Mouse (Mus musculus) 3T3-L1 (cell line): ENCODE data around the gene Gm8300.
"Not testable (repeated sequence)": the region's sequence is repeated elsewhere in the genome, so short reads cannot be mapped to it uniquely, and the experiment has no call there.

Source experiments
- DNase-seq: peaks from one replicate; pipeline ENCODE4 v3.0.0-alpha.2; 2015; ENCODE audit warnings: low read depth, low spot score

Gm8300 gene

DNA sequence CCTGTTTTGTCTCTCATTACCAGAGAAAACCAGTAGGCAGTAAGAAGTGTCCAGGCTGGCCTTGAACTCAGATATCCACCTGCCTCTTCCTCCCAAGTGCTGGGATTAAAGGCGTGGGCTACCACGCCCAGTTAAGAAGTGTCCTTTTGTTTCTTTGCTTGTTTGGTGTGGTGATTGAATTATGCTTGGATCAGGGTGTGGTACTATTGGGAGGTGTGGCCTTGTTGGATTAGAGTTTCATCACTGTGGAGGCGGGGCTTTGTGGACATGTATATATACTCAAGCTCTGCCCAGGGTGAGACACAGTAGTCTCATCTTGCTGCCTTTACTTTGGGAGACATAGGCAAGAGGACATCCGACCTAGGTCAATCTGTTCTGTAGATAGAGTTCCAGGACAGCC lies at the start of gene Gm8300:
Gene Gm8300 (plus strand): TSS at position 301 of the 400 bp plus-strand sequence.
- DNase-seq, result not testable (repeated sequence)

DNA sequence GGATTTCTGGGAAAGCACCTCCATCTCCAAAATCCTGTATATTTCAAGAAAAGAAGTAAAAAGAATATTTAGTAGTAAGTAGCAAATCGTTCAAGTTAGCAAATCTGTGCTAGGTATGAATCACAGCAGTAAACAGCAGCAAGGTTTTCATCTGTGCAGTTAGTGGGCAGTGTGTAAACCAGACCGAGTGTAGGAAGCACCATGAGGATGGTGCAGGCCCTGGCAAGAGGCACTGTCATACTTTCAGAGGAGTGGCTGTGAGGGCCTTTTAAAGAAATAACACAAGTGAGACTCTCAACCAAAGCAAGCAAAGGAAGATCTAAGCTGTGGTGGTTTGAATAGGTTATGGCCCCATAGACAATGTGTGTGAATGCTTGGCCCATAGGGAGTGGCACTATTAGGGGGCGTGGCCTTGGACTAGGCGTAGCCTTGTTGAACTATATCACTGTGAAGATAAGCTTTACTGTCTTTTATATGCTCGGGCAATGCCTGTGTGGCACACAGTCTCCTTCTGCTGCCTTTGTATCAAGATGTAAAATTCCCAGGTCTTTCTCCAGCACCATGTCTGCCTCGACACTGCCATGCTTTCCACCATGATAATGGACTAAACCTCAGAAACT lies 49.3 kb upstream of the Gm8300 start:
- DNase-seq, result no peak

DNA sequence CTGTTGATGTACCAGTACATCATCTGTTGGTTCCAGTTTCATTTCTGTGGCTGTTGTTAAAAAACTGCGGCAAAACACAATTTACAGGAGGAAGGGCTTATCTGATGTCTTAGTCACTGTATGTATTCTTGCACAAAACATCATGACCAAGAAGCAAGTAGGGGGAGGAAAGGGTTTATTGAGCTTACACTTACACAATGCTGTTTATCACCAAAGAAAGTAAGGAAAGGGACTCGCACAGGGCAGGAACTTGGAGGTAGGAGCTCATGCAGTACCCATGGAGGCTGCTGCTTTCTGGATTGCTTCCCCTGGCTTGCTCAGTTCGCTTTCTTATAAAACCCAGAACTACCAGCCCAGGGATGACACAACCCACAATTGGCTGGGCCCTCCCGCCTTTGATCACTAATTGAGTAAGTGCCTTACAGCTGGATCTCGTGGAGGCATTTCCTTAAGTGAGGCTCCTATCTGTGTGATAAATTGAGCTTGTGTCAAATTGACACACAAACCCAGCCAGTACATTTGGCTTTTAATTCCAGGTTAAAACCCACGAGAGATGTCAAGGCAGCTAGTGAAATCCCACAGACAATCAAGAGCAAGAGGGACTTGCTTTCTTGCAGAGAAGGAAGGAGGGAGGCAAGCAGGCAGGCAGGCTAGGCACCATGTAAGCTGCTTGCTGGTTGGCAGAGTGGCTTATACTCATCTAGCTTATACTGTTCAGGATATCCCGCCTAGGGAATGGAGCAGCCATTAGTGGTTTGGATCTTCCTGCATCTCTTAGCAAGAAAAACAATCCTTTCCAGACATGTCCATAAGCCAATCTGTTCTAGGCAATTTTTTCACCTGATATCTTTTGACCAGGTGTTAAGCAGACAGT lies 43.6 kb upstream of the Gm8300 start:
- peak; percentile 16 for DNase-seq

DNA sequence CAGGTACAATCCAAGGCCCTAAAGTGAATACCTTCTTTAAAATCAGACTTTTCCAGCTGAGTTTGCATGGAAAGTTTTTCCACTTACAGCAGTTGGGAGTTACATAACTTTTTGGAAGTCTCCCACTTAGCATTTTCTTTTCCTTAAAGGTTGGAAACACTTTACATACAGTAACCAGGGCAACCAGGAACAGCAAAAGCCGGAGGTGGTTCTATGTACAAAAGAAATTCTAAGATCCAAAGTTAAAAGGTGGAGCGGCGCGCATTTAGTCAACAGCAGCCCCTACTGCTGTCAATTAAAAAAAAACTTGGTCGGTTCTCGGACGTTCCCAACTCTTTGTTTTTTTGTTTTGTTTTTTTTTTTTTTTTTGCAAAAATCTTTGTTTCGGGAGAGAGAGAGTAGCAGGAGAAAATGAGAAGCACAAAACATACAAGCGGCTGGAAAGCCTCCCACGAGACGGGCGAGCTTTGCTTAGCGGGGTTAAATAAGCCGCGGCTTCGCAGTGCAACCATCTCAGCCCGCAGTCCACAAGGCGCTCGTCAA lies 42.6 kb upstream of the Gm8300 start:
- peak; percentile 50 for DNase-seq

DNA sequence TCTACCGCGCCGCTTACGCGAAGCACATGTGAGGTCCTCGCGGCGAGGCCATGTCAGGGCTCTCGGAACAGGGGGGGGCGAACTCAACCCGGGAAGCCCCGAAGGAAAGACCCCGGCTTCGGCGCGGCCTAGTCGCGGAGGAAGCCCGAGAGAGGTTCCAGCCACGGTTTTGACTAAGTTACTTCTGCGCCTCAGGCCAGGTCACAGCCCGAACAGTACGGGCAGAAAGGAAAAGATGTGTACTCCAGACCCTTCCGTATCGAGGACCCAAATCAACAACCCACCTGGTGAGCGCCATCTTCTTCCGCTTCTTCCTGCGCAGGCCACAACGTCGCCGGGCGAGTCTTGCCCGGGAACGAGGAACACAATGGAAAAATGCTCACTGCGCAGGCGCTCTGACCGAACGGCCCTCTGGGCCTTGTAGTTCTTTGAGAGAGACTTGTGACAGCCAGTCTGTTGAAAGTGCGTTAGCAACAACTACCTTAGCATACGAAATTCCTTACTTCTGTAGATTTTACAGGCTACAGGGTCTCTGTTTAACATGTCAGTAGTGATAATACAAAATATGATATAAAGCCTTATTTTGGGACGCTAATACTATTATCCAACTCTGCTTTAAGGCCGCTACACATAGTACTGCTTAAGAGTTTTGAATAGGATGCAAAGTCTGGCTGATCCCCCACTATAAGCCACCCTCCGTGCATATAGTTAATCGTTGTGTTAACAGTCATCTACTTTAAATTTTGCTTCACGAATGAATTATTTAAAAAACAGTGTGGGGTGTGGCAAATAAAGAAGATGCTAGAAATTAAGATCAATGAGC lies 41.9 kb upstream of the Gm8300 start, which contains the start of gene Snw1:
Gene Snw1 (minus strand): TSS at position 311 of the 823 bp plus-strand sequence.
- peak; percentile 97 for DNase-seq

DNA sequence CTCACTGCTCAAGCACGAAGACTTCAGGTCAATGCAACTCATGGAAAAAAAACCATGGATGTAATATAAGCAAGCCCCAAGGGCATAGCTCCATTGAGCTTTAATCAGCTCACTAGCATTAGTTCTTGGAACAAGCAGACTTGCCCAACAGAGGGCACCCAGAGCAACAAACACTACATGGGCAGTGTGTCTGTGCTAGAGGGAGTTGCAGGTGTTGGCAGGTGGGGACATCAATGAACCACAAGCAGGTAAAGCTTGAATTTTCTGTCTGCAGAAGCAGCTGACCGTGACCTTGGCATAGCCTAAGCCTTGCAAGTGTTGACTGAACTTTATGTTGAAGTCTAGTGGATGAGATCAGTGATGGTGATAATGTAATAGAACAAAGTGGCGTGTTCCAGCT lies 39.4 kb upstream of the Gm8300 start:
- no peak for DNase-seq

DNA sequence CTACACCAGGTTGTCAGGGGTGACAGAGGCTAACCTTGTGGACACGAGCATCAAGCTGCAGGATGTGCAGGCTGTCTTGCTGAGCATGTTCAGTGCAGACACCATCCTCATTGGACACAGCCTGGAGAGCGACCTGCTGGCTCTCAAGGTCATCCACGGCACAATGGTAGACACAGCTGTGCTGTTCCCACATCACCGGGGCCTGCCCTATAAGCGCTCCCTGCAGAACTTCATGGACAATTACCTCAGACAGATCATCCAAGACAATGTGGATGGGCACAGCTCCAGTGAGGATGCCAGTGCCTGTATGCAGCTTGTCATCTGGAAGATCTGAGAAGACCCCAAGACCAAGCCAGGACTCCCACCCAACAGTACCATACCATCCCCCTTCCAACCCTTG lies 31.6 kb upstream of the Gm8300 start:
- not testable (repeated sequence) for DNase-seq

DNA sequence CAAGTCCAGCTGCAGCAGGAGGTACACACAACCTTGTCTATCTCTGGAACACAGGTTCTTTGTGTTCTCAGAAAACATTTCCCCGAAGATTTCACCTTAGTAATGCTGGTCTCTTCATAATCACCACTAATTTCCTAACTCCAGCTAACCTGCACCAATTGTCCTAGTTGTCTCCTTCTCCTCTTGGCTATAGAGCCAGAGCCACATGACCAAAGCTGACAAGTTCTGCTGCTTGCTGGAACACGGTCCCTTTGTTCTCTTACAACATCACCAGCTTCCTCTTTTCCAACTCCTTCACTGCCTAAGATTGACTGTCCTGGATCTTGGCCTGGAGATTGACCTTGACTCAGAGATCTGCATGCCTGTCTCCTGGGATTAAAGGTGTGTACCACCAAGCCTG lies 25.4 kb upstream of the Gm8300 start:
- not testable (repeated sequence) for DNase-seq

DNA sequence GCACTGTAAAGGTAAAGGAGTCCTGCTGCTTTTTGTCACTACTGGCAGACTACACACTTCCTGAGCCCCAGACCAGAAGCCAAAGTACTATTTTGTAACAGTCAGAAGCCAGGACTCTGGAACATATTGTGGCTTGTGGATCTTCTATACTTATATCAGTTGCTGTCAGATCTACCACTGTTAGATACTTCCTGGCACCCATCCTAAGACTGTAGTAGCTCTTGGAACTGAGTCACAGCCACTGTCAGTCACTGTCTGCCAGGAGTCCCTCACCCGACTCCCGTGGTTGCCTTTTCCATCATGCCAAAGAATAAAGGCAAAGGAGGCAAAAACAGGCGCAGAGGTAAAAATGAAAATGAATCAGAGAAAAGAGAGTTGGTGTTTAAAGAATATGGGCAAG lies 19.7 kb upstream of the Gm8300 start, which contains the start of gene Gm5788:
Gene Gm5788 (plus strand): TSS at position 301 of the 400 bp plus-strand sequence.
- not testable (repeated sequence) for DNase-seq

DNA sequence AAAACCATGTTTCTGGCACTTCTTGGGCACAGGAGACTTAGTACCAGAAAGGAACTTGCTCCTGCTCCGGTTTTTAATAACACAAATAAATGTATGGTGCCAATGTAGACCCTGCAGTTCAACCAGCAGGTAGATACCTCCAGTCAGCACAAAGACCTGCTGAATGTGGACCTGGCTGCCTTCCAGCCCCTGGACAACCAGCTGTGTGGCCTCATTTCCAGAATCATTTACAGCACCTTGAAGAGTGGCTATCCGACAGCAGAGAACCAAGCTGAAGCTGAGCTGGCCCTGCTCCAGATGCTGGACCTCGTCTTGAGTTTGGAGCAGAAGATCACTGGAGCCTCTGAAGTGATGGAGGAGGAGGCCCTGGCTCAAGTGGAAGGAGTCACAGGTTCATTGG lies 5.5 kb downstream of the Gm8300 start:
- not testable (repeated sequence) for DNase-seq

DNA sequence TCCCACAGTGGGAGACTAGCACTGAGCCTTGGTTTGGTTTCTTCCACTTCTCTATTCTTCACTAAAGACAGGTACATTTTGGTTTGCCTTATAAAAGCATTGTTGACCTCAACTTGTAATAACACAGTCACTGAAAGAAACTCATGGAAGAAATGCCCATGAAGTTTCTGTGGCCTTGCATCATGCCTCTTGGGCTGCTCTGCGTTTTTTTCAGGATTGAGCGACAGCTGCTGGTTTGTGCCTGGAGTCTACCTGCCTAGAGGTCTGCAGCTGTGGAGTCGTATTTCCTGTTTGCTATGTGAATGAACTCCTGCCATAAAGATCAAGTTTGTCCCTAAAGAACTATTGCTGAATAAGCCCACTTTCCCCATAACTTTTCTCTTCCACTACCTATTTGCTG lies 29.8 kb downstream of the Gm8300 start:
- no peak for DNase-seq

DNA sequence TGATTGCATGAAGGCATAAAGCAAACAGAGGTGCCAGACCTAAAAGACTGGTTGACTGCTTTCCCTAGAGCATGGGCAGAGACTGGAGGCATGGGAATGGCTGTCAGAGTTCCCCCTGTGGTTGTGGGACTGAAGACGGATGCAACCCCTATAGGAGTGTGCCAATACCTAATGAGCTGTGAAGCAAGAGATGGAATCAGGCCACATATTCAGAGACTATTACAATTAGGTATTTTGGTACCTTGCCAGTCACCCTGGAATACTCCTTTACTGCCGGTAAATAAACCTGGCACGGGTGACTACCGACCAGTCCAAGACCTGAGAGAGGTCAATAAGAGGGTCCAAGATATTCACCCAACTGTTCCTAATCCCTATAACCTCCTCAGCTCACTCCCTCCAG lies 36.5 kb downstream of the Gm8300 start:
- not testable (repeated sequence) for DNase-seq
